8 mouse cellular contexts compared by ENCODE assay signal in genomic region chr2:155074766-155075330, GRCm38 (mm10). TPM values are rescaled to one million over a fixed set of nuclear protein-coding genes. Genes with fewer than 3 reads are reported as not detected.
DNase-seq lines count a peak whose midpoint lies in the region; ATAC-seq and TF ChIP-seq lines count a peak whose summit lies in the region.

No protein-coding gene starts in this region.

- H3K4me3 ChIP-seq in kidney, embryonic 15.5 days (replicated peaks) = peak overlapping the region; percentile 67
- H3K4me3 ChIP-seq in ES-E14 (ENCODE audit: insufficient read depth in 1 of 2, low read depth in 1 of 2, low read length in 2 of 2, poor library complexity in 1 of 2, severe bottlenecking in 1 of 2) = peak overlapping the region; percentile 95 to 98
- peak overlapping the region; percentile 75 for H3K4me3 ChIP-seq in embryonic facial prominence, embryonic 13.5 days
- peak overlapping the region; percentile 47 for H3K4me3 ChIP-seq in intestine, embryonic 14.5 days (ENCODE audit: low read depth, low read length)
- H3K4me3 ChIP-seq in midbrain, embryonic 13.5 days (replicated peaks) = peak overlapping the region; percentile 54

- DNase-seq in kidney, postnatal 4 days = no peak
- DNase-seq in ES-E14 (ENCODE audit: low read depth, low spot score) = no peak
- peak; percentile 62 for DNase-seq in intestine, embryonic 14.5 days (ENCODE audit: low spot score)
- no peak for DNase-seq in embryo, embryonic 11 days
- no peak for DNase-seq in retina, embryonic 14.5 days (ENCODE audit: low spot score)

- H3K9me3 ChIP-seq in kidney, embryonic 15.5 days (replicated peaks) = no peaks in the 10 kb centered on the region
- H3K9me3 ChIP-seq in ES-E14 (ENCODE audit: control insufficient read depth, insufficient read depth, low read depth, low read length) = no peaks in the 10 kb centered on the region
- no peaks in the 10 kb centered on the region for H3K9me3 ChIP-seq in embryonic facial prominence, embryonic 13.5 days
- no peaks in the 10 kb centered on the region for H3K9me3 ChIP-seq in intestine, embryonic 14.5 days (ENCODE audit: control insufficient read depth, low read length)
- H3K9me3 ChIP-seq in midbrain, embryonic 13.5 days = no peaks in the 10 kb centered on the region

- peak; percentile 5; the same call in 1 of the 2 replicates for ATAC-seq in kidney, embryonic 15.5 days (replicated peaks; ENCODE audit: low FRiP score)
- ATAC-seq in embryonic facial prominence, embryonic 13.5 days (ENCODE audit: insufficient number of reproducible peaks, insufficient read depth, low FRiP score, low TSS enrichment, low read depth) = no peak; the same call in 1 of the 2 replicates
- peak; percentile 18; the same call in 1 of the 2 replicates for ATAC-seq in intestine, embryonic 14.5 days (replicated peaks; ENCODE audit: low FRiP score, low TSS enrichment, low read depth)
- peak; percentile 7; the same call in 1 of the 2 replicates for ATAC-seq in midbrain, embryonic 13.5 days

- no peaks in the 10 kb centered on the region for H3K36me3 ChIP-seq in kidney, embryonic 15.5 days
- H3K36me3 ChIP-seq in ES-E14 (ENCODE audit: control insufficient read depth, insufficient read depth, low read length, poor library complexity, severe bottlenecking) = 0 out of 2 replicates have a peak, but pooled peaks cover 2% of the 10 kb centered on the region
- no peaks in the 10 kb centered on the region for H3K36me3 ChIP-seq in embryonic facial prominence, embryonic 13.5 days
- no peaks in the 10 kb centered on the region for H3K36me3 ChIP-seq in intestine, embryonic 14.5 days (ENCODE audit: control insufficient read depth, insufficient read depth, low read length)
- H3K36me3 ChIP-seq in midbrain, embryonic 13.5 days = no peaks in the 10 kb centered on the region

- 24% methylated on average over 12 of the region's 12 CpGs for WGBS in kidney, embryonic 15.5 days
- 19% methylated on average over 12 of the region's 12 CpGs for WGBS in embryonic facial prominence, embryonic 13.5 days
- 19% methylated on average over 12 of the region's 12 CpGs for WGBS in intestine, embryonic 14.5 days
- 18% methylated on average over 12 of the region's 12 CpGs for WGBS in midbrain, embryonic 13.5 days

- in situ Hi-C loops in ES-E14 (cut with MboI; ENCODE audit: low sequenced_read_pairs in 2 of 2, unreplicated experiment in 2 of 2) = no loop called here

- peak overlapping the region; percentile 86 for H3K27ac ChIP-seq in kidney, embryonic 15.5 days
- H3K27ac ChIP-seq in ES-E14 (ENCODE audit: insufficient read depth, low read depth, low read length, poor library complexity, severe bottlenecking) = no peak overlapping the region
- H3K27ac ChIP-seq in embryonic facial prominence, embryonic 13.5 days = peak overlapping the region; percentile 86
- H3K27ac ChIP-seq in intestine, embryonic 14.5 days (ENCODE audit: low read depth) = peak overlapping the region; percentile 83
- H3K27ac ChIP-seq in midbrain, embryonic 13.5 days = peak overlapping the region; percentile 83

- peaks cover 34% of the 10 kb centered on the region for H3K4me1 ChIP-seq in kidney, embryonic 15.5 days
- peaks cover 9 to 26% of the 10 kb centered on the region in 2 experiments for H3K4me1 ChIP-seq in ES-E14 (ENCODE audit: control insufficient read depth in 2 of 2, insufficient read depth in 2 of 2, low read length in 2 of 2, poor library complexity in 1 of 2)
- peaks cover 26% of the 10 kb centered on the region for H3K4me1 ChIP-seq in embryonic facial prominence, embryonic 13.5 days
- peaks cover 11% of the 10 kb centered on the region for H3K4me1 ChIP-seq in intestine, embryonic 14.5 days (replicated peaks; ENCODE audit: control insufficient read depth, insufficient read depth, low read length)
- H3K4me1 ChIP-seq in midbrain, embryonic 13.5 days (replicated peaks) = peaks cover 26% of the 10 kb centered on the region

- no peaks in the 10 kb centered on the region for H3K27me3 ChIP-seq in kidney, embryonic 15.5 days
- H3K27me3 ChIP-seq in embryonic facial prominence, embryonic 13.5 days = no peaks in the 10 kb centered on the region
- no peaks in the 10 kb centered on the region for H3K27me3 ChIP-seq in intestine, embryonic 14.5 days (replicated peaks; ENCODE audit: control insufficient read depth, insufficient read depth, low read length)
- no peaks in the 10 kb centered on the region for H3K27me3 ChIP-seq in midbrain, embryonic 13.5 days

- peak overlapping the region; percentile 72 for H3K4me2 ChIP-seq in kidney, embryonic 15.5 days
- H3K4me2 ChIP-seq in embryonic facial prominence, embryonic 13.5 days = peak overlapping the region; percentile 74
- H3K4me2 ChIP-seq in intestine, embryonic 14.5 days (ENCODE audit: low read length) = peak overlapping the region; percentile 55
- H3K4me2 ChIP-seq in midbrain, embryonic 13.5 days (replicated peaks) = peak overlapping the region; percentile 61

- H3K9ac ChIP-seq in kidney, embryonic 15.5 days = peak overlapping the region; percentile 24; the same call in 1 of the 2 replicates
- peak overlapping the region; percentile 65; the same call in 1 of the 2 replicates for H3K9ac ChIP-seq in ES-E14 (ENCODE audit: insufficient read depth, low read depth, low read length, poor library complexity, severe bottlenecking)
- H3K9ac ChIP-seq in embryonic facial prominence, embryonic 13.5 days = peak overlapping the region; percentile 90
- H3K9ac ChIP-seq in intestine, embryonic 14.5 days (ENCODE audit: low read length) = peak overlapping the region; percentile 65
- peak overlapping the region; percentile 69 for H3K9ac ChIP-seq in midbrain, embryonic 13.5 days (replicated peaks)

TF ChIP-seq in ES-E14, 5 proteins besides CTCF, POLR2A, EP300 and RAD21:
- TF ChIP-seq CHD2 (IDR thresholded peaks at IDR 0.05; ENCODE audit: low read depth, low read length) (no peak), HCFC1 (IDR thresholded peaks at IDR 0.05; ENCODE audit: borderline replicate concordance, insufficient read depth, low read length) (no peak)

RNA-seq across cellular contexts. Expression of gene Ahcy, which starts 0.6 kb away (rescaled TPM):
- polyA plus RNA-seq in kidney, embryonic 15.5 days (2015; fragmentation: Nextera tagmentation; extraction: Ambion mirVana) = 75.5 and 80.4 TPM in 2 replicates
- total RNA-seq in ES-E14 (2012; rRNA removed) = 79.6 and 90.8 TPM in 2 replicates
- 68.1 and 80.8 TPM in 2 replicates for polyA plus RNA-seq in embryonic facial prominence, embryonic 13.5 days (2015; fragmentation: Nextera tagmentation; extraction: Ambion mirVana)
- 136 and 137 TPM in 2 replicates for polyA plus RNA-seq in intestine, embryonic 14.5 days (2014; fragmentation: Nextera tagmentation; extraction: Ambion mirVana)
- polyA plus RNA-seq in midbrain, embryonic 13.5 days (2015; fragmentation: Nextera tagmentation; extraction: Ambion mirVana) = 44.6 and 45.2 TPM in 2 replicates

RNA-seq across cellular contexts. Expression of gene Gm14226, which starts 56.8 kb away (rescaled TPM):
- 1.5 and 2.0 TPM in 2 replicates for polyA plus RNA-seq in kidney, embryonic 15.5 days (2015; fragmentation: Nextera tagmentation; extraction: Ambion mirVana)
- 0.04 and 0.11 TPM in 2 replicates for total RNA-seq in ES-E14 (2012; rRNA removed)
- polyA plus RNA-seq in embryonic facial prominence, embryonic 13.5 days (2015; fragmentation: Nextera tagmentation; extraction: Ambion mirVana) = 11.8 and 13.1 TPM in 2 replicates
- polyA plus RNA-seq in intestine, embryonic 14.5 days (2014; fragmentation: Nextera tagmentation; extraction: Ambion mirVana) = 3.4 and 5.7 TPM in 2 replicates
- polyA plus RNA-seq in midbrain, embryonic 13.5 days (2015; fragmentation: Nextera tagmentation; extraction: Ambion mirVana) = 0.12 and 0.18 TPM in 2 replicates

RNA-seq across cellular contexts. Expression of gene Itch, which starts 58.5 kb away (rescaled TPM):
- polyA plus RNA-seq in kidney, embryonic 15.5 days (2015; fragmentation: Nextera tagmentation; extraction: Ambion mirVana) = 60.9 and 63.1 TPM in 2 replicates
- 35.4 and 38.7 TPM in 2 replicates for total RNA-seq in ES-E14 (2012; rRNA removed)
- 66.3 and 72.4 TPM in 2 replicates for polyA plus RNA-seq in embryonic facial prominence, embryonic 13.5 days (2015; fragmentation: Nextera tagmentation; extraction: Ambion mirVana)
- polyA plus RNA-seq in intestine, embryonic 14.5 days (2014; fragmentation: Nextera tagmentation; extraction: Ambion mirVana) = 44.2 and 56.1 TPM in 2 replicates
- polyA plus RNA-seq in midbrain, embryonic 13.5 days (2015; fragmentation: Nextera tagmentation; extraction: Ambion mirVana) = 56.9 and 57.5 TPM in 2 replicates

Comparison
In these comparisons a context has a peak if more than half of its experiments do, and no peak if none do; other contexts are left out.
1. H3K9ac ChIP-seq: peak in every context shown above with its lines; median percentile 90 in embryonic facial prominence, embryonic 13.5 days; 69 in midbrain, embryonic 13.5 days; 65 in ES-E14; 65 in intestine, embryonic 14.5 days; 24 in kidney, embryonic 15.5 days.